Mouse (Mus musculus) embryo, embryonic 10 days (tissue): ENCODE measurements around the gene Adk.

ENCODE experiments used
- DNase-seq: peaks from one replicate; pipeline ENCODE4 v3.0.0-alpha.2; 2015; ENCODE audit warnings: low spot score

Adk gene

GRCm38 (mm10) chr14:21100876-21101275 lies 48.5 kb downstream of the Adk start:
- no peak for DNase-seq

- DNase-seq, result no peak
These were observed 49.2 kb downstream of the Adk start for GRCm38 (mm10) chr14:21101562-21101961.

DNA sequence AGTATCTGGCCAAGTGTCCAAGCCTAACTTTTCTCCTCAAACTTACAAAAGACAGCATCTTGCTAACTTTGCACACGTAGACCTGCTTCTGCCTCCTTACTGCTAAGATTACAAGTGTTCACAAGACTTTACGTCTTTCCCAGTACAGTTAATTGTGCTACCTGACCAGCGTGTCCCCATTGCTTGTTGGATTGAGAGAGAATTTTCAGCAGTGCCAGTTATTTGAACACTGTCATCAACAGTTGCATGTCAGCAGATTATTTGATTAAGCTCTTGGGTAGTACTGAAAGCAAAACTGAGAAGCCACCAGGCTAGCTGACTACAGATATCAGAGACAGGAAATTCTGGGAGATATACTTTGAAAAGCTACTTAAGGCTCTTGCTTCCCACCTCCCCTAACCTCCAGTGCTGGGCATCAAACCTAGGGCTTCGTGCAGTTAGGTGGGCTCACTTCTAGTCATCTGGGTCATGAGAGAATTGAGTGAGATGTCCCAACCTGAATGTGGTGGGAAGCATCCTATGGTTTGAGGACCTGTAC lies 50.4 kb downstream of the Adk start:
- DNase-seq, result no peak

GRCm38 (mm10) chr14:21105049-21105448 lies 52.7 kb downstream of the Adk start:
- no peak for DNase-seq

- no peak for DNase-seq
These were observed 54.2 kb downstream of the Adk start for GRCm38 (mm10) chr14:21106582-21106981.

- no peak for DNase-seq
These were observed 55.2 kb downstream of the Adk start for GRCm38 (mm10) chr14:21107551-21107950.

- no peak for DNase-seq
These were observed 58.1 kb downstream of the Adk start for GRCm38 (mm10) chr14:21110492-21110891.

DNA sequence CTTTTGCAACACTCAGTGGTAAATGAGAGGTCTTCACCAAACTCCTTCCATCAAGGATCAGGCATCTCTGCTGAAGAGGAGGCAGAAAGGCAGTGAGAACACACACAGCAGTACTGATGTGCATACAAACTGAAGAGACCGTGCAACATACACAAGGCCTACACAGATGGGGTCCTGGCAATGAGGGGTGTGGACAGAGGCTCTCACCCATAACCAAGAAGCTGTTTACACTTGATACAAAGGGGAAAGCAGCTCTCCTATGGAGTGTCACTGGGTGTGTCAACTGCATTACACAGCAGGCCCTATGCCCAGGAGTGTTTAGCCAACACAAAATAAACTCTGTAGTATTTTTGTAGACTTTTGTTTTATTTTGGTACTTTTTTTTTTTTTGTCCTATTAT lies 59.1 kb downstream of the Adk start:
- no peak for DNase-seq

DNA sequence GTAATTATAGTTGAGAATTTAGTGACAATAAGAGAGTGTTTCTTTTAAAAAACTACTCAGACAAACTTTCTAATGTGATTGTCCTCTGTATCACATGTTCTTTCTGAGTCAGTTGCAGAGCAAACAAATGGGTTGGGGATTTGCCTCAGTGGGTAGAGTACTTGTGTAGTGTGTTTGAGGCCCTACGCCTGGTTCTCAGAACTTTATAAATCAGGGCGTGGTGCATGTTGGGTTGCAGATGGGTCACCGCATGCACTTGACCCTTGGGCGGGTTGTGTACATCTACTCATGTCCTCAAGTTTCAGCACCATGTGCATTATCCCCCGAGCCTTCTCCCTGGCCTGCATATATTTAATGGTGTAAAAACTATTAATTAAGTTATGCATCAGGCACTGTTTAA lies 59.8 kb downstream of the Adk start:
- no peak for DNase-seq

DNA sequence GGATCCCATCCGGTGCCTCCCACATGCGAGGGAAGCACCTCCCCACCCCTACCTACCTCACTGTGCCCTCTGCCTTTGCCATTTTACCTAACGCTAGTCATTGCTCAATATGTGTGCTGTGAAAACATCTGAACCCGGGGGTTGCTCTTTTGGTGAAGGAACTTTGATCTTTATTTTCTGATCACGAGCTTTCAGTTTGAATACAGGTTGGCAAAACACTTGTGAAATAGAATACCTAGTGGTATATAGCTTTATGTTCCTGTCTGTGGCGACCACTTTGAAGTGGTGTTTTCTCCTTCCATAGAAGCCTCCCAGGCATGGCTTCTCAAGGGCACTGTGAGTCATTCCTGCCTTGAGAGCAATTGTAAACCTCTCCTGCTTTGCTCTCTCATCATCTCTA lies 60.4 kb downstream of the Adk start:
- DNase-seq, result no peak

DNA sequence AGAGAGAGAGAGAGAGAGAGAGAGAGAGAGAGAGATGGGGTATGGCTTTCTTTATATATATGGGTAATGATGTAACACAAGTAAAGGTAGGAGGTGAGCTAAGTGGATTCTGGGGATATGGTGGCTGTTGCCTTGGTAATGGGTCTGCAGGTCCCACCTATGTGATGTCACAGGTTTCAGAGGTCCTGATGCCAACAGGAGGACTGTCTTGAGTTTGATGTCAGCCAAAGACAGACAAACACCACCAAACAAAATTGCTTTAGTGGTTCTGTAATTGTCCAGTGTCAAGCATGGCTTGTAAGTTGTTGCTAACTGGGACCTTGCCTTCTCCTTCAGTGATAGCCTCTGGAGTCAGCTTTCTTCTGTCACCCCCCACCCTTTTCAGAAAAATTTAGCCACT lies 62.0 kb downstream of the Adk start:
- DNase-seq, result no peak

- no peak for DNase-seq
These were observed 62.9 kb downstream of the Adk start for GRCm38 (mm10) chr14:21115318-21115717.

DNA sequence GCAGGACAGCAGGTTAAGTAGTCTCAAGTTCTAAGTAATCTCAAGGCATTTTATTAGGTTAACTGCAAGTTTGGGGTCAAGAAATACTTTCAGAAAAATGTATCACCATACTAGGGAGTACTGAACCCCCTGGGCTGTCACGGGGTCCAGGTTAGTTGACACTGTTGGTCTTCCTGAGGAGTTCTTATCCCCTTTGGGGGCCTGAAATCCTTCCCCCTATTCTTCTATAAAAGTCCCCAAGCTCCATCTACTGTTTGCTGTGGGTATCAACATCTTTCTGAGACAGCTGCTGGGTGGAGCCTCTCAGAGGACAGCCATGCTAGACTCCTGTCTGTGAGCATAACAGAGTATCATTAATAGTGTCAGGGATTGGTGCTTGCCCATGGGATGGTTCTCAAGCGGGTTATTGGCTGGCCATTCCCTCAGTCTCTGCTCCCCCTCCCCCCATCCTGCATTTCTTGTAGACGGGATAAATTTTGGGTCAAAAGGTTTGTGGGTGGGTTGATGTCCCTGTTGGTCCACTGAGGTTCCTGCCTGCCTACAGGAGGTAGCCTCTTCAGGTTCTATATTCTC lies 63.6 kb downstream of the Adk start:
- no peak for DNase-seq

GRCm38 (mm10) chr14:21118095-21118494 lies 65.7 kb downstream of the Adk start:
- DNase-seq, result no peak

DNA sequence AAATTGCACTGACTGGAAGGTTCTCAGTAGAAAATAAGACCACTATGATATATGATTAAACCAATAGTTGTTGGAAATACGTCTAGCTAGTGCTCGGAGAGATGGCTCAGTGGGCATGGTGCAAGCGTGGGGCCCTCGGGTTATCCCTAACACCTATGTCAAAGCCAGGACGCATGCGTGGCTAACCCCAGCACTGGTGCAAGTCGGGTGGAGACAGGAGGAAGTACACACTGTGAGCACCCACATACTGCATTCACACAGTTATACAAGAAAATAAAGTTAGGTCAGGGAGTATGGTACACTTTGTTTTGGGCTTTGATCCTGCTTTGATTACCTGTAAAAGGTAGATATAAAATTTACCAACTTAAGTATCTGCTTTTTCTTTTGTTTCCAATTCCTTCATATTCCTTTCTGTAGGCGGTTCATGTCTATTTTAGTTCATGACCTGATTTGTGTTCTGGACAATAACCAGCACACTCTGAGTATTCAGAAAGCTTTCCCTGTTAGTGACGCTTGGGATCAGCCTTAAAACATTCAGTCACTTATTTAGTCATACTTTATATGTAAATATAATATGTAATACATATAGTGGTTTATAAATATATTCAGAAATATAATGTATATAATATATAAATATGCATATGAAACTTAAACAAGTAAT lies 67.4 kb downstream of the Adk start:
- no peak for DNase-seq

- DNase-seq, result peak; percentile 68
These were observed 68.1 kb downstream of the Adk start for GRCm38 (mm10) chr14:21120473-21120872.

DNA sequence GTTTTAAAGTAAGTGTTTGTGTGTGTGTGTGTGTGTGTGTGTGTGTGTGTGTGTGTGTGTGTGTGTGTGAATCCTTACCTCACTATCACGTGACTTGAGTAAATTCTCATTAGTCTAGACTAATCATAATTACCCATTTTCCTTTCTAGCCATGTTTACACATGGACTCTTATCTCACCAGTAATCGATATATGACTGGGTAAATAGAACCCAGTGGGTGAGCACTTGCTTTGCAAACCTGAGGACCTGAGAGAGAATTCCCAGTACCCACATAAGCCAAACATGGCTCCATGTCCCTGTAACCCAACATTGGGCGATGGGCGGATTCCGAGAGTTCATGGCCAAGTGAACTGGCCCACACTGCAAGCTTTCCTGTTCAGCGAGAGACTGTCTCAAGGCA lies 74.8 kb downstream of the Adk start:
- no peak for DNase-seq

DNA sequence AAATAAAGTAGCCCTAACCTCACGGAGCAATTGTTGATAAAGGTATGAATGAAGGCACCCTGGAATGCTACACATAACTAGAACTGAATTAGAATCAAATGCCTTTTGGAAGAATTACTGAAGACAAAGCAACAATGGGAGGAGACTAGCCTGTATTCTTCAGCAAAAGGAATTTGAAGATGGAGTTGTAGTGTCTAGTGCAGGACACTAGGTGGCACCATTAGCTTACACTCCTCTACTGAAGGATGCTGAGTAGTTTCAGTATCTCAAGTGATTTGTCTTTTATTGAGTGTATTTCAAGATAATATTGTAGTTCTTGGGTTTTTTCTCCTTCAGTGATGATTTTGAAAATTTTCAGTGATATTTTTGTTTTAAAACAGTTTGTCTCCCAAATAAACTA lies 84.5 kb downstream of the Adk start:
- DNase-seq, result peak; percentile 87

- no peak for DNase-seq
These were observed 90.2 kb downstream of the Adk start for GRCm38 (mm10) chr14:21142603-21143002.

GRCm38 (mm10) chr14:21143406-21144115 lies 91.2 kb downstream of the Adk start:
- DNase-seq, result peak; percentile 68

- no peak for DNase-seq
These were observed 94.8 kb downstream of the Adk start for GRCm38 (mm10) chr14:21147171-21147570.

GRCm38 (mm10) chr14:21150301-21150700 lies 97.9 kb downstream of the Adk start:
- DNase-seq, result no peak

DNA sequence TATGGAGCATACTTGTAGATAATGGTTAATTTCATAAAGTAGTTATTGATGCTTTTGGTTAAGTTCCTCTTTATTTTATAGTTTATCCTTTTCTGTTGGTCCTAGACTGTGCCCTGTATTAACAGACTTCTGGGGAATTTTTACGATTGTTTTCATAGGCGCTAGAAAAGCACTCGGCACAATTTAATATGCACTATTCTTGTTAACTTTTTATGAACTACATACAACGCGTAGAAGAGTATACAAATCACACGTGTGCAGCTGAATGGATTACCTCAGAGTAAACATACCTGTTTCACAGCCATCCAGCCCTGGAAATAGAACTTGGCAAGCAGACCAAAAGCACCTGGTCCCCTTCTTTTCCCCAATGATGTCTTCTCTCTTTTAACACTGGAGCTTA lies 99.7 kb downstream of the Adk start:
- DNase-seq, result no peak
